In the genomic region with DNA sequence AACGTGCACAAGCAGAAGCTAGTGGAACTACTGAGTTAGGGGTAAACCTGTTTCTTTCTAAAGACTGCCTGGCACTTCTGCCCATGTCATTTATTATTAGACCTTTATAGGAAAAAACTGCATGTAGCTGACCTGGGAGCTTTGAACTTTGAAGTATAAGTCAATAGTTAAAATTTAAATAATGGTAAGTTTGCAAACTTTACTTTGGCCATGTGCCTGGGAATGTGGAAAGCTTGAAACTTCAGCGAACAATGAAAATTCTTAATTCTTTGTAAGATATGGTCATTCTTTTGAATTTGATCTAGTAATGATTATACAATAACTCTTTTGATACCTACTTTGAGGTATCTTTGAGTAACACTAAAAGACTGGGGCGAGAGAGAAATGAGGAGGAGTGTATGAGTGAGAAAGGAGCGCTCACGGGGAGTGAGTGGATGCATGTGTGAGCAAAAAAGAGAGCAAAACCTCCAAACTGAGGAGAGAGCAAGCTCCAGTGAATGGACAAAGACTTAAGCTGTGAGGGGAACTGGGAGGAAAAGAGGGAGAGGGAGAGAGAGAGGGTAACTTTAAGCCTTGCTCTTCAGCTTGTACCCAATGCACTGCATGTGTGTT, we compare ENCODE assay signal across 32 mouse cellular contexts. TPM values are rescaled to one million over a fixed set of nuclear protein-coding genes. Genes with fewer than 3 reads are reported as not detected.
A peak's percentile ranks its signal among the peaks of the same experiment; 100 is the strongest.
DNase-seq lines count a peak whose midpoint lies in the region; ATAC-seq and TF ChIP-seq lines count a peak whose summit lies in the region.
"Had no signal": no experiment of that assay in that cellular context is flagged by ENCODE, and none has a peak within 500 bp of the region (broad histone marks: within the 10 kb centered on the region; RNA-seq: fewer than 3 reads in every experiment).

No protein-coding gene starts in this region.

- ATAC-seq in liver, embryonic 12.5 days: no peak
- ATAC-seq in lung, embryonic 15.5 days (ENCODE audit: borderline replicate concordance, extremely low read depth, low FRiP score, low TSS enrichment): peak; percentile 52
- ATAC-seq: forebrain, embryonic 13.5 days; forebrain, embryonic 16.5 days; Patski had no signal

- no peak overlapping the region for H3K27ac ChIP-seq in kidney, adult 2 months (ENCODE audit: insufficient read depth, low read depth, low read length)
- peak overlapping the region; percentile 91 for H3K27ac ChIP-seq in liver, adult 2 months (replicated peaks; ENCODE audit: insufficient read depth, low read depth, low read length)
- no peak overlapping the region for H3K27ac ChIP-seq in liver, embryonic 12.5 days
- H3K27ac ChIP-seq in lung, embryonic 15.5 days: peak overlapping the region; percentile 50
- H3K27ac ChIP-seq: forebrain, embryonic 10.5 days; forebrain, embryonic 13.5 days; heart, embryonic 15.5 days; hindbrain, embryonic 10.5 days; hindbrain, embryonic 13.5 days had no signal

- H3K4me2 ChIP-seq in liver, embryonic 12.5 days: no peak overlapping the region
- no peak overlapping the region for H3K4me2 ChIP-seq in lung, embryonic 15.5 days
- H3K4me2 ChIP-seq: forebrain, embryonic 13.5 days; heart, embryonic 12.5 days; heart, embryonic 15.5 days; hindbrain, embryonic 13.5 days had no signal

- no peak for TF ChIP-seq POLR2A in kidney, adult 2 months (IDR thresholded peaks at IDR 0.05; ENCODE audit: low read depth, low read length)
- TF ChIP-seq POLR2A in liver, adult 2 months (IDR thresholded peaks at IDR 0.05; ENCODE audit: extremely low read depth, insufficient read depth, low read length): no peak

- no peaks in the 10 kb centered on the region for H3K36me3 ChIP-seq in kidney, adult 2 months (ENCODE audit: control insufficient read depth, insufficient read depth, low read length)
- no peaks in the 10 kb centered on the region for H3K36me3 ChIP-seq in liver, adult 2 months (ENCODE audit: control insufficient read depth, insufficient read depth, low read length)
- no peaks in the 10 kb centered on the region for H3K36me3 ChIP-seq in liver, embryonic 12.5 days
- H3K36me3 ChIP-seq in lung, embryonic 15.5 days: no peaks in the 10 kb centered on the region
- H3K36me3 ChIP-seq: forebrain, embryonic 10.5 days; G1E; heart, embryonic 12.5 days; heart, embryonic 15.5 days; hindbrain, embryonic 10.5 days; hindbrain, embryonic 13.5 days had no signal

- H3K4me3 ChIP-seq in kidney, adult 2 months (ENCODE audit: insufficient read depth, low read depth, low read length): no peak overlapping the region
- H3K4me3 ChIP-seq in liver, adult 2 months (ENCODE audit: insufficient read depth, low read depth, low read length): peak overlapping the region; percentile 26; the same call in 1 of the 2 replicates
- H3K4me3 ChIP-seq in liver, embryonic 12.5 days: no peak overlapping the region
- H3K4me3 ChIP-seq in lung, embryonic 15.5 days: no peak overlapping the region
- H3K4me3 ChIP-seq: forebrain, embryonic 10.5 days; forebrain, embryonic 13.5 days; heart, embryonic 12.5 days; heart, embryonic 15.5 days; hindbrain, embryonic 10.5 days; hindbrain, embryonic 13.5 days had no signal

- TF ChIP-seq CTCF in kidney, adult 2 months (conservative IDR thresholded peaks at IDR 0.05; ENCODE audit: insufficient read depth, insufficient read length, low read depth, low read length): no peak
- TF ChIP-seq CTCF in liver, adult 2 months (IDR thresholded peaks at IDR 0.05; ENCODE audit: low read depth, low read length): no peak

- H3K9me3 ChIP-seq in liver, embryonic 12.5 days (replicated peaks): no peaks in the 10 kb centered on the region
- no peaks in the 10 kb centered on the region for H3K9me3 ChIP-seq in lung, embryonic 15.5 days
- H3K9me3 ChIP-seq: G1E; heart, embryonic 12.5 days; heart, embryonic 15.5 days; hindbrain, embryonic 13.5 days had no signal

- no peaks in the 10 kb centered on the region for H3K27me3 ChIP-seq in kidney, adult 2 months (replicated peaks; ENCODE audit: control insufficient read depth, insufficient read depth, low read length)
- H3K27me3 ChIP-seq in liver, adult 2 months (ENCODE audit: control insufficient read depth, insufficient read depth, low read length): no peaks in the 10 kb centered on the region
- no peaks in the 10 kb centered on the region for H3K27me3 ChIP-seq in liver, embryonic 12.5 days (replicated peaks)
- H3K27me3 ChIP-seq in lung, embryonic 15.5 days: no peaks in the 10 kb centered on the region
- H3K27me3 ChIP-seq: CH12.LX; forebrain, embryonic 13.5 days; heart, embryonic 12.5 days; heart, embryonic 15.5 days; hindbrain, embryonic 13.5 days; Patski had no signal

- whole genome bisulfite sequencing in kidney, adult 2 months: 58% methylated on average over 5 of the region's 5 CpGs
- WGBS in liver, adult 2 months: 24% methylated on average over 5 of the region's 5 CpGs
- WGBS in liver, embryonic 12.5 days (ENCODE audit: insufficient replicate concordance): 68% methylated on average over 5 of the region's 5 CpGs
- 66% methylated on average over 5 of the region's 5 CpGs for WGBS in lung, embryonic 15.5 days

- peak; percentile 45 for DNase-seq in kidney, adult 2 months
- DNase-seq in kidney, adult 11 months: no peak
- peak; percentile 88 for DNase-seq in liver, adult 2 months (ENCODE audit: extremely low read depth, low read depth, low spot score)
- DNase-seq in lung, postnatal 36 days: no peak
- DNase-seq: adrenal gland, postnatal 10 days; adrenal gland, postnatal 36 days; B cell, adult 2 months; cerebellum, adult 18-20 months; cerebellum, adult 9-10 months; cerebellum, postnatal 14 days; gastrocnemius, postnatal 10 days; gastrocnemius, postnatal 36 days; heart, postnatal 10 days; heart, postnatal 36 days had no signal

- H3K4me1 ChIP-seq in kidney, adult 2 months (ENCODE audit: control insufficient read depth, insufficient read depth, low read length): peaks cover 3% of the 10 kb centered on the region; the same call in 1 of the 2 replicates
- H3K4me1 ChIP-seq in liver, adult 2 months (ENCODE audit: control insufficient read depth, insufficient read depth, low read length): peaks cover 8% of the 10 kb centered on the region
- H3K4me1 ChIP-seq in liver, embryonic 12.5 days: no peaks in the 10 kb centered on the region
- no peaks in the 10 kb centered on the region for H3K4me1 ChIP-seq in lung, embryonic 15.5 days
- H3K4me1 ChIP-seq: forebrain, embryonic 10.5 days; forebrain, embryonic 13.5 days; heart, embryonic 12.5 days; heart, embryonic 15.5 days; hindbrain, embryonic 10.5 days; hindbrain, embryonic 13.5 days had no signal

- no peaks in the 10 kb centered on the region for H3K79me2 ChIP-seq in liver, adult 2 months (ENCODE audit: control insufficient read depth, insufficient read depth, low read length)

- H3K9ac ChIP-seq in liver, adult 2 months (ENCODE audit: low read depth, low read length): peak overlapping the region; percentile 59
- H3K9ac ChIP-seq in liver, embryonic 12.5 days: no peak overlapping the region
- H3K9ac ChIP-seq in lung, embryonic 15.5 days: no peak overlapping the region
- H3K9ac ChIP-seq: forebrain, embryonic 13.5 days; heart, embryonic 12.5 days; heart, embryonic 15.5 days; hindbrain, embryonic 13.5 days had no signal

RNA-seq across cellular contexts. Expression of gene Slc22a30, which starts 26.2 kb away (rescaled TPM):
- polyA plus RNA-seq in kidney, adult 2 months (2012; rRNA removed): 6.0 and 7.3 TPM in 2 replicates
- total RNA-seq in liver, adult 2 months (2014; rRNA removed): 235 and 248 TPM in 2 replicates
- 104 and 111 TPM in 2 replicates for polyA plus RNA-seq in liver, adult 2 months (2012; rRNA removed)
- not detected in 2 replicates for polyA plus RNA-seq in liver, embryonic 12.5 days (2016; fragmentation: Nextera tagmentation; extraction: Ambion mirVana)
- polyA plus RNA-seq in lung, embryonic 15.5 days (2015; fragmentation: Nextera tagmentation; extraction: Ambion mirVana): 0.07 TPM in 1 of 2 replicates, not detected in the other
- total RNA-seq: adrenal gland, adult 18-20 months; adrenal gland, postnatal 10 days; CH12.LX; gastrocnemius, adult 18-20 months; gastrocnemius, postnatal 10 days; gastrocnemius, postnatal 36 days; granulocyte monocyte progenitor cell, adult 5-6 weeks; heart, adult 8-10 months; heart, postnatal 10 days; heart, postnatal 36 days had no signal
- polyA plus RNA-seq: embryonic facial prominence, embryonic 11.5 days; embryonic facial prominence, embryonic 14.5 days; forebrain, embryonic 10.5 days; forebrain, embryonic 13.5 days; forebrain, embryonic 16.5 days; G1E; heart, embryonic 12.5 days; heart, embryonic 15.5 days; hindbrain, embryonic 10.5 days; hindbrain, embryonic 13.5 days; Patski had no signal

Comparison
In these comparisons a context has a peak if more than half of its experiments do, and no peak if none do; other contexts are left out.
1. DNase-seq: peak in kidney, adult 2 months (single experiment) and liver, adult 2 months (single experiment); none in kidney, adult 11 months (single experiment) and lung, postnatal 36 days (single experiment).
2. H3K27ac ChIP-seq: peak in liver, adult 2 months (single experiment) and lung, embryonic 15.5 days (single experiment); none in kidney, adult 2 months (single experiment) and liver, embryonic 12.5 days (single experiment).
3. RNA of gene Slc22a30, which starts 26.2 kb away (polyA plus RNA-seq): 104 to 111 TPM in liver, adult 2 months; 6.0 to 7.3 TPM in kidney, adult 2 months, 0.07 TPM in lung, embryonic 15.5 days and not detected in liver, embryonic 12.5 days; every median in the first group is over 10 times any median in the second.